Mouse (Mus musculus): ENCODE data around the gene Usp24.
"Not testable (repeated sequence)": the region's sequence is repeated elsewhere in the genome, so short reads cannot be mapped to it uniquely, and the experiment has no call there.

Gene Usp24

GRCm38 (mm10) chr4:106318208-106318607, 2.2 kb downstream of the Usp24 start:
- DNase-seq (ENCODE audit: low read depth, low spot score): no peak

GRCm38 (mm10) chr4:106318976-106319375, 3.0 kb downstream of the Usp24 start:
- no peak for DNase-seq (ENCODE audit: low read depth, low spot score)

- DNase-seq (ENCODE audit: low read depth, low spot score): no peak
These were observed 6.8 kb downstream of the Usp24 start for GRCm38 (mm10) chr4:106322846-106323245.

GRCm38 (mm10) chr4:106323318-106323717, 7.3 kb downstream of the Usp24 start:
- no peak for DNase-seq (ENCODE audit: low read depth, low spot score)

GRCm38 (mm10) chr4:106327436-106327835, 11.4 kb downstream of the Usp24 start:
- no peak for DNase-seq (ENCODE audit: low read depth, low spot score)

GRCm38 (mm10) chr4:106328704-106329103, 12.7 kb downstream of the Usp24 start:
- no peak for DNase-seq (ENCODE audit: low read depth, low spot score)

GRCm38 (mm10) chr4:106329171-106329570, 13.2 kb downstream of the Usp24 start:
- DNase-seq (ENCODE audit: low read depth, low spot score): not testable (repeated sequence)

GRCm38 (mm10) chr4:106330371-106330819, 14.4 kb downstream of the Usp24 start:
- no peak for DNase-seq (ENCODE audit: low read depth, low spot score)

GRCm38 (mm10) chr4:106333071-106333470, 17.1 kb downstream of the Usp24 start:
- no peak for DNase-seq (ENCODE audit: low read depth, low spot score)

- no peak for DNase-seq (ENCODE audit: low read depth, low spot score)
These were observed 17.6 kb downstream of the Usp24 start for GRCm38 (mm10) chr4:106333584-106333983.

- DNase-seq (ENCODE audit: low read depth, low spot score): no peak
These were observed 19.8 kb downstream of the Usp24 start for GRCm38 (mm10) chr4:106335858-106336257.

- no peak for DNase-seq (ENCODE audit: low read depth, low spot score)
These were observed 31.7 kb downstream of the Usp24 start for GRCm38 (mm10) chr4:106347664-106348063.

GRCm38 (mm10) chr4:106355025-106355424, 39.0 kb downstream of the Usp24 start:
- DNase-seq (ENCODE audit: low read depth, low spot score): not testable (repeated sequence)

GRCm38 (mm10) chr4:106370013-106370412, 54.0 kb downstream of the Usp24 start:
- DNase-seq (ENCODE audit: low read depth, low spot score): no peak

- DNase-seq (ENCODE audit: low read depth, low spot score): peak; percentile 73
These were observed 59.8 kb downstream of the Usp24 start for GRCm38 (mm10) chr4:106375857-106376256.

- no peak for DNase-seq (ENCODE audit: low read depth, low spot score)
These were observed 63.0 kb downstream of the Usp24 start for GRCm38 (mm10) chr4:106378839-106379572.

GRCm38 (mm10) chr4:106381131-106381530, 65.1 kb downstream of the Usp24 start:
- DNase-seq (ENCODE audit: low read depth, low spot score): no peak

- no peak for DNase-seq (ENCODE audit: low read depth, low spot score)
These were observed 73.9 kb downstream of the Usp24 start for GRCm38 (mm10) chr4:106389908-106390307.

GRCm38 (mm10) chr4:106409621-106410020, 93.6 kb downstream of the Usp24 start:
- DNase-seq (ENCODE audit: low read depth, low spot score): no peak

GRCm38 (mm10) chr4:106419256-106419655, 103.2 kb downstream of the Usp24 start:
- no peak for DNase-seq (ENCODE audit: low read depth, low spot score)

GRCm38 (mm10) chr4:106419791-106420190, 103.8 kb downstream of the Usp24 start:
- no peak for DNase-seq (ENCODE audit: low read depth, low spot score)

GRCm38 (mm10) chr4:106422597-106422996, 106.6 kb downstream of the Usp24 start:
- DNase-seq (ENCODE audit: low read depth, low spot score): no peak

GRCm38 (mm10) chr4:106424560-106424959, 108.5 kb downstream of the Usp24 start:
- DNase-seq (ENCODE audit: low read depth, low spot score): no peak

GRCm38 (mm10) chr4:106426286-106426685, 110.3 kb downstream of the Usp24 start:
- DNase-seq (ENCODE audit: low read depth, low spot score): no peak

All from retina, adult 2 months (tissue).